Mouse (Mus musculus) hindbrain, embryonic 11.5 days (tissue): ENCODE results near the gene Yjefn3. TPM values are rescaled to one million over a fixed set of nuclear protein-coding genes. Genes with fewer than 3 reads are reported as not detected.

Experiments used
- ATAC-seq: fragments of 200-750 bp; cut with Nextera tagmentation; 2 replicates; pipeline ENCODE4 v1.8.0; 2017; ENCODE audit warnings: mild to moderate bottlenecking, moderate TSS enrichment, moderate library complexity; ENCODE audit not compliant: low FRiP score
- DNase-seq: peaks from one replicate; pipeline ENCODE4 v3.0.0-alpha.2; 2015; ENCODE audit warnings: low spot score
- H3K27ac ChIP-seq: fragments of 300-500 bp; sonication (generic); 2 replicates; pipeline ENCODE4 v1.5.1; 2014; ENCODE audit warnings: mild to moderate bottlenecking, low read depth, low read length
- H3K27me3 ChIP-seq: fragments of 300-500 bp; sonication (generic); 2 replicates; pipeline ENCODE4 v1.6.1; 2014; ENCODE audit warnings: mild to moderate bottlenecking, low read length, moderate library complexity, mixed read lengths; ENCODE audit not compliant: control insufficient read depth, insufficient read depth
- H3K36me3 ChIP-seq: fragments of 300-500 bp; sonication (generic); 2 replicates; pipeline ENCODE4 v1.6.1; 2014; ENCODE audit warnings: mild to moderate bottlenecking, low read length, moderate library complexity, mixed read lengths; ENCODE audit not compliant: control insufficient read depth, insufficient read depth
- H3K4me1 ChIP-seq: fragments of 300-500 bp; sonication (generic); replicated peaks from 2 replicates; pipeline ENCODE4 v1.6.1; 2014; ENCODE audit warnings: low read length, mixed read lengths; ENCODE audit not compliant: control insufficient read depth, insufficient read depth
- H3K4me2 ChIP-seq: fragments of 300-500 bp; sonication (generic); replicated peaks from 2 replicates; pipeline ENCODE4 v1.6.1; 2014; ENCODE audit warnings: mild to moderate bottlenecking, low read depth, low read length
- H3K4me3 ChIP-seq: fragments of 300-500 bp; sonication (generic); 2 replicates; pipeline ENCODE4 v1.5.1; 2014; ENCODE audit warnings: low read depth, low read length
- H3K9ac ChIP-seq: fragments of 300-500 bp; sonication (generic); 2 replicates; pipeline ENCODE4 v1.6.1; 2014; ENCODE audit warnings: low read depth, low read length
- H3K9me3 ChIP-seq: fragments of 300-500 bp; sonication (generic); 2 replicates; pipeline ENCODE4 v1.6.1; 2016; ENCODE audit warnings: low read length; ENCODE audit not compliant: control insufficient read depth
- WGBS: fragments of 180-500 bp; shearing (Covaris S2); extraction: QIAGEN DNeasy Blood & Tissue Kit; methylation state at CpG from one replicate; pipeline ENCODE4 v1.1.7; 2014; 5-methylcytosine and 5-hydroxymethylcytosine counted together
- polyA plus RNA-seq: library from polyadenylated mRNA; unstranded; fragments of >200 nt; fragmentation: Nextera tagmentation; extraction: Ambion mirVana; gene quantifications from 2 replicates; pipeline ENCODE4 v1.2.1, GENCODE M21; 2014

The Yjefn3 gene
- polyA plus RNA-seq, 1 experiment from 2014 or later = 6.1 TPM

GRCm38 (mm10) chr8:69935431-69935830, 32.9 kb upstream of the Yjefn3 start:
- no peaks in the 10 kb centered on the region for H3K36me3 ChIP-seq
- H3K9me3 ChIP-seq = no peaks in the 10 kb centered on the region
- H3K27me3 ChIP-seq = no peaks in the 10 kb centered on the region
- WGBS = 96% methylated on average over 3 of the region's 3 CpGs
- H3K4me2 ChIP-seq = no peak overlapping the region
- no peak for ATAC-seq
- DNase-seq = no peak
- 0 out of 2 replicates have a peak, but pooled peaks cover 2% of the 10 kb centered on the region for H3K4me1 ChIP-seq
- H3K9ac ChIP-seq = no peak overlapping the region
- H3K4me3 ChIP-seq = no peak overlapping the region
- H3K27ac ChIP-seq = no peak overlapping the region

GRCm38 (mm10) chr8:69934582-69934981, 32.1 kb upstream of the Yjefn3 start:
- Histone ChIP-seq H3K9me3 (no peaks in the 10 kb centered on the region), H3K36me3 (no peaks in the 10 kb centered on the region), H3K4me2 (no peak overlapping the region), H3K27me3 (no peaks in the 10 kb centered on the region), H3K4me3 (no peak overlapping the region), H3K27ac (no peak overlapping the region), H3K4me1 (no peaks in the 10 kb centered on the region), H3K9ac (no peak overlapping the region)
- DNase-seq = no peak
- no peak for ATAC-seq
- 93% methylated on average over 5 of the region's 5 CpGs for WGBS

- Histone ChIP-seq H3K4me2 (no peak overlapping the region), H3K4me3 (no peak overlapping the region), H3K4me1 (no peaks in the 10 kb centered on the region), H3K9me3 (no peaks in the 10 kb centered on the region), H3K9ac (no peak overlapping the region), H3K27me3 (no peaks in the 10 kb centered on the region), H3K27ac (no peak overlapping the region), H3K36me3 (no peaks in the 10 kb centered on the region)
- 86% methylated on average over 2 of the region's 2 CpGs for WGBS
- no peak for DNase-seq
- no peak for ATAC-seq
Observed at GRCm38 (mm10) chr8:69933811-69934210, 31.3 kb upstream of the Yjefn3 start.

- Histone ChIP-seq H3K4me2 (no peak overlapping the region), H3K4me1 (no peaks in the 10 kb centered on the region), H3K36me3 (no peaks in the 10 kb centered on the region), H3K9ac (no peak overlapping the region), H3K9me3 (no peaks in the 10 kb centered on the region), H3K27ac (no peak overlapping the region), H3K27me3 (no peaks in the 10 kb centered on the region), H3K4me3 (no peak overlapping the region)
- ATAC-seq (no peak), DNase-seq (no peak)
Observed at GRCm38 (mm10) chr8:69926901-69927300, 24.4 kb upstream of the Yjefn3 start.

- Histone ChIP-seq H3K9ac (no peak overlapping the region), H3K4me3 (no peak overlapping the region), H3K36me3 (no peaks in the 10 kb centered on the region), H3K4me1 (no peaks in the 10 kb centered on the region), H3K4me2 (no peak overlapping the region), H3K9me3 (no peaks in the 10 kb centered on the region), H3K27ac (no peak overlapping the region), H3K27me3 (no peaks in the 10 kb centered on the region)
- no peak for ATAC-seq
- no peak for DNase-seq
- WGBS = 85% methylated on average over 1 of the region's 1 CpGs
Observed at GRCm38 (mm10) chr8:69923986-69924385, 21.5 kb upstream of the Yjefn3 start.

GRCm38 (mm10) chr8:69921141-69921540, 18.6 kb upstream of the Yjefn3 start:
- WGBS = 97% methylated on average over 2 of the region's 2 CpGs
- Histone ChIP-seq H3K36me3 (no peaks in the 10 kb centered on the region), H3K4me3 (no peak overlapping the region), H3K27ac (peak overlapping the region; percentile 51; the same call in 1 of the 2 replicates), H3K9me3 (no peaks in the 10 kb centered on the region), H3K27me3 (no peaks in the 10 kb centered on the region), H3K4me1 (no peaks in the 10 kb centered on the region), H3K4me2 (no peak overlapping the region), H3K9ac (no peak overlapping the region; the same call in 1 of the 2 replicates)
- DNase-seq (no peak), ATAC-seq (no peak)

- Histone ChIP-seq H3K4me1 (no peaks in the 10 kb centered on the region), H3K4me2 (no peak overlapping the region), H3K9ac (no peak overlapping the region), H3K4me3 (no peak overlapping the region; the same call in 1 of the 2 replicates), H3K9me3 (no peaks in the 10 kb centered on the region), H3K27ac (peak overlapping the region; percentile 51; the same call in 1 of the 2 replicates), H3K36me3 (no peaks in the 10 kb centered on the region), H3K27me3 (no peaks in the 10 kb centered on the region)
- ATAC-seq (peak; percentile 76), DNase-seq (peak; percentile 80)
- 48% methylated on average over 11 of the region's 11 CpGs for WGBS
Observed at GRCm38 (mm10) chr8:69919876-69920662, 17.6 kb upstream of the Yjefn3 start.

GRCm38 (mm10) chr8:69919010-69919409, 16.5 kb upstream of the Yjefn3 start:
- ATAC-seq (peak; percentile 36), DNase-seq (peak; percentile 85)
- peaks cover 8% of the 10 kb centered on the region; the same call in 1 of the 2 replicates for H3K36me3 ChIP-seq
- no peaks in the 10 kb centered on the region for H3K9me3 ChIP-seq
- H3K9ac ChIP-seq = no peak overlapping the region
- H3K4me2 ChIP-seq = no peak overlapping the region
- no peaks in the 10 kb centered on the region for H3K27me3 ChIP-seq
- H3K4me1 ChIP-seq = no peaks in the 10 kb centered on the region
- H3K4me3 ChIP-seq = no peak overlapping the region
- no peak overlapping the region for H3K27ac ChIP-seq
- 85% methylated on average over 1 of the region's 1 CpGs for WGBS

GRCm38 (mm10) chr8:69918506-69918905, 16.0 kb upstream of the Yjefn3 start:
- Histone ChIP-seq H3K27ac (no peak overlapping the region), H3K9ac (no peak overlapping the region), H3K4me1 (no peaks in the 10 kb centered on the region), H3K4me2 (no peak overlapping the region), H3K27me3 (no peaks in the 10 kb centered on the region), H3K36me3 (peaks cover 9% of the 10 kb centered on the region; the same call in 1 of the 2 replicates), H3K4me3 (no peak overlapping the region), H3K9me3 (no peaks in the 10 kb centered on the region)
- no peak for DNase-seq
- 0 out of 2 replicates have a peak, but pooled peaks have one; percentile 1 for ATAC-seq
